Mouse (Mus musculus) CH12F3 (cell line): ENCODE measurements around the gene Celf5.

ENCODE experiments used
- in situ Hi-C: fragments of 300-500 bp; cut with MboI; formaldehyde crosslinking; loops from 2 replicates; pipeline ENCODE4 v1.14.3; 2020; ENCODE audit warnings: low sequenced_read_pairs

Celf5 gene

GRCm38 (mm10) chr10:81498316-81499249 lies 16.1 kb upstream of the Celf5 start:
- in situ Hi-C loops, result no loop called here

- in situ Hi-C loops, result no loop called here
Measured at GRCm38 (mm10) chr10:81497401-81498270, 15.1 kb upstream of the Celf5 start.

- in situ Hi-C loops, result no loop called here
Measured at GRCm38 (mm10) chr10:81496969-81497368, 14.5 kb upstream of the Celf5 start.

- in situ Hi-C loops, result no loop called here
Measured at GRCm38 (mm10) chr10:81496264-81496901, 13.9 kb upstream of the Celf5 start, which contains the start of gene Ncln. TSS of gene Ncln (minus strand) at chr10:81496392.

- in situ Hi-C loops, result no loop called here
Measured at GRCm38 (mm10) chr10:81495616-81496263, 13.2 kb upstream of the Celf5 start.

- in situ Hi-C loops, result no loop called here
Measured at GRCm38 (mm10) chr10:81495151-81495550, 12.6 kb upstream of the Celf5 start.

- in situ Hi-C loops, result no loop called here
Measured at GRCm38 (mm10) chr10:81494260-81495041, 11.9 kb upstream of the Celf5 start.

- in situ Hi-C loops, result no loop called here
Measured at GRCm38 (mm10) chr10:81493601-81494220, 11.2 kb upstream of the Celf5 start.

- in situ Hi-C loops, result no loop called here
Measured at GRCm38 (mm10) chr10:81492606-81493240, 10.2 kb upstream of the Celf5 start.

- in situ Hi-C loops, result no loop called here
Measured at GRCm38 (mm10) chr10:81491018-81491417, 8.5 kb upstream of the Celf5 start.

- in situ Hi-C loops, result no loop called here
Measured at GRCm38 (mm10) chr10:81489941-81490340, 7.4 kb upstream of the Celf5 start.

- in situ Hi-C loops, result no loop called here
Measured at GRCm38 (mm10) chr10:81488081-81488480, 5.6 kb upstream of the Celf5 start.

- in situ Hi-C loops, result no loop called here
Measured at GRCm38 (mm10) chr10:81486496-81486895, 4.0 kb upstream of the Celf5 start.

- in situ Hi-C loops, result no loop called here
Measured at GRCm38 (mm10) chr10:81485479-81486018, 3.0 kb upstream of the Celf5 start.

- in situ Hi-C loops, result no loop called here
Measured at GRCm38 (mm10) chr10:81485060-81485449, 2.5 kb upstream of the Celf5 start.

GRCm38 (mm10) chr10:81484441-81485059 lies 2.0 kb upstream of the Celf5 start:
- in situ Hi-C loops, result no loop called here

GRCm38 (mm10) chr10:81483983-81484382 lies 1.5 kb upstream of the Celf5 start:
- in situ Hi-C loops, result no loop called here
